Mouse (Mus musculus) midbrain, embryonic 12.5 days (tissue): ENCODE results near the gene Grwd1. TPM values are rescaled to one million over a fixed set of nuclear protein-coding genes. Genes with fewer than 3 reads are reported as not detected.
A peak's percentile ranks its signal among the peaks of the same experiment; 100 is the strongest.

ENCODE experiments used
- ATAC-seq: fragments of 200-750 bp; cut with Nextera tagmentation; 2 replicates; pipeline ENCODE4 v1.8.0; 2017; ENCODE audit warnings: low read depth, moderate TSS enrichment, moderate library complexity; ENCODE audit not compliant: low FRiP score
- H3K27ac ChIP-seq: fragments of 300-500 bp; sonication (generic); replicated peaks from 2 replicates; pipeline ENCODE4 v1.5.1; 2016; ENCODE audit warnings: mild to moderate bottlenecking
- H3K27me3 ChIP-seq: fragments of 300-500 bp; sonication (generic); 2 replicates; pipeline ENCODE4 v1.6.1; 2016; ENCODE audit warnings: mild to moderate bottlenecking
- H3K36me3 ChIP-seq: fragments of 300-500 bp; sonication (generic); 2 replicates; pipeline ENCODE4 v1.6.1; 2016
- H3K4me1 ChIP-seq: fragments of 300-500 bp; sonication (generic); 2 replicates; pipeline ENCODE4 v1.6.1; 2016
- H3K4me2 ChIP-seq: fragments of 300-500 bp; sonication (generic); replicated peaks from 2 replicates; pipeline ENCODE4 v1.6.1; 2016; ENCODE audit warnings: mild to moderate bottlenecking, moderate library complexity
- H3K4me3 ChIP-seq: fragments of 300-500 bp; sonication (generic); 2 replicates; pipeline ENCODE4 v1.5.1; 2016; ENCODE audit warnings: mild to moderate bottlenecking
- H3K9ac ChIP-seq: fragments of 300-500 bp; sonication (generic); replicated peaks from 2 replicates; pipeline ENCODE4 v1.6.1; 2016; ENCODE audit warnings: mild to moderate bottlenecking, moderate library complexity
- H3K9me3 ChIP-seq: fragments of 300-500 bp; sonication (generic); 2 replicates; pipeline ENCODE4 v1.6.1; 2016; ENCODE audit warnings: mild to moderate bottlenecking
- WGBS: fragments of 180-500 bp; shearing (Covaris S2); methylation state at CpG from one replicate; pipeline ENCODE4 v1.1.7; 2016; 5-methylcytosine and 5-hydroxymethylcytosine counted together
- polyA plus RNA-seq: library from polyadenylated mRNA; unstranded; fragments of >200 nt; fragmentation: Nextera tagmentation; extraction: Ambion mirVana; gene quantifications from 2 replicates; pipeline ENCODE4 v1.2.1, GENCODE M21; 2016

Gene Grwd1
- polyA plus RNA-seq, 1 experiment from 2014 or later: 50.2 TPM

DNA sequence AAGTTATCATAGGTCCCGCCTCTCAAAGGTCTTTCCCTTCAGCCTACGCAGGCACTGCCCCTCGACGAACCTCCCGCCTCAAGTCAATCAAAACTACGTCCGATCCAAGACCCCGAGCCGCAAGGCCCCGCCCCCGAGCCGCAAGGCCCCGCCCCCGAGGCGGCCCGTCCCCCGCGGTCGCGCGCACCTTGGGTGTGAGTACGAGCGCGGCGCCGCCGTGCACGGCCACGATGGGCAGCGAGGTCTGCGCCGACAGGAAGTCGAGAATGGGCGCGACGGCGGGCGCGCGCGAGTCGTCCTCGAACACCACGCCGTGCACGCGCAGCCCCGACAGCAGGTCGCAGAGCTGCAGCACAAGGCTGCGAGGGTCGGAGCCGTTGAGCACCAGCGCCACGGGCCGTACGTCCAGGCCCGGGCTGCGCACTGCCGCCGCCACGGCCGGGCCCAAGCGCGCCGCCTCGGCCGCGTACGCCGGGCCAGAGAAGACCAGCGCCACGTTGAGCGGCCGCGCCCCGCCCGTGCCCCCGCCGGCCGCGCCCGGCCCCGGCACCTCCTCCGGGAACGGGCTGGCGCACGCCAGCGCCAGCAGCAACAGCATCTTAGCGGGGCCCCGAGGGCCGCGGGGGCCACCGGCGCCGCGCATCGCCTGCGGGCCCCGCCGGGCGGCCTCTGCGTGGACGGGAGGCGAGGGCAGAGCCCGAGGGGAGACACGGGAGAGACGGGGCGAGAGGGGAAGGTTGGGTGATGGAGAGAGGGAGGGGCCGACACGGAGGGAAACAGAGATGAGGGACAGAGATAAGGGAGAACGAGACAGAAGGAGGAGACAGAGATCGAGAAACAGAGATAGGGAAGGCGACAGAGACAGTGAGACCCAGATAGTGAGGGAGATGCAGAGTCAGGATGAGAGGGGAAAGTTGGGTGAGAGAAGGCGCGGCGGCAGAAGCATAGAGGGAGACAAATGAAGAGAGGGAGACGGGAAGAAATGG is 35.5 kb upstream of the Grwd1 start:
- WGBS: under 1% methylated on average over 91 of the region's 117 CpGs
- peaks cover 46% of the 10 kb centered on the region for H3K4me1 ChIP-seq

DNA sequence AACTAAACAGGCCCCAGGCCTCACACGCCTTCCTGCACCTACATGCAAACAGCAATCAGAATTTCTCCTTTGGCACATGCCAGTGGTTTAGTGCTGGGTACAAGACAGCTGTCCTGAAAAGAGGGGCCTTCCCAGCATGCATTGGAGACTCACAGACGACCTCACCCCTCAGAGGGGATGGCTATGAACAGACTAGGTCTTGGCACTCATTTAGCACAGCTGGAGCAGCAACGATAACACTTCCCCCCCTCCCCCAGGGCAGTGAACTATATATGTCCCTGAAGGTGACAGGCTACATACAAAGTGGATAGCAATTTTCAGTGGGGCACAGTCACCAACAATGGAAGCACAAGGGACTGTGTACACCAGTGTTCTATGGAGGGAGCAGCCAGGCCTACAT is 33.7 kb upstream of the Grwd1 start:
- no peak overlapping the region for H3K4me3 ChIP-seq

More for the DNA sequence above, 35.5 kb upstream of the Grwd1 start:
- H3K27ac ChIP-seq: peak overlapping the region; percentile 55
- H3K9me3 ChIP-seq: no peaks in the 10 kb centered on the region
- H3K4me2 ChIP-seq: peak overlapping the region; percentile 77
- peak; percentile 72 for ATAC-seq
- peak overlapping the region; percentile 79 for H3K9ac ChIP-seq
- H3K4me3 ChIP-seq: peak overlapping the region; percentile 66
- peaks cover 66% of the 10 kb centered on the region for H3K27me3 ChIP-seq
- H3K36me3 ChIP-seq: no peaks in the 10 kb centered on the region

DNA sequence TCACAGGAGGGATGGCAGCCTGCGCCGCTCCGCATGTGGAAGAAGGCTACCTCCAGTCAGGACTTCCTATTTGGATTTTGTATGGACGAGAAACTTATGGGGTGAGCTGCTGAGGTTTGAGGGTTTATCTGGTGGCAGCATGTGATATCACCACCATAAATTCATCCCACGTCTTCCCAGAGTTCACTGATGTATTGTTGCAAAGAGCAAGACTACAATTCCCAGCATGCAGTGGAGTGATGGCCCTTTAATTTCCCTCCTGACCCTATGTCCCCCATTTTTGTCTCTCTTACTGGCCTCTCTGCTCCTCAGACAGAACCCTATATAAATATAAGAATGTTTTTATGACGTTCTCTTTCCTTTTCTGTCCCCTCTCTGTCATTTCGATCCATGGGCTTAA is 32.1 kb upstream of the Grwd1 start:
- Histone ChIP-seq H3K36me3 (no peaks in the 10 kb centered on the region), H3K4me1 (peaks cover 25% of the 10 kb centered on the region), H3K27me3 (peaks cover 50% of the 10 kb centered on the region), H3K9me3 (no peaks in the 10 kb centered on the region), H3K27ac (no peak overlapping the region), H3K4me2 (no peak overlapping the region), H3K4me3 (no peak overlapping the region), H3K9ac (no peak overlapping the region)
- no peak for ATAC-seq
- WGBS: 86% methylated on average over 7 of the region's 7 CpGs

More for the DNA sequence above, 33.7 kb upstream of the Grwd1 start:
- H3K4me2 ChIP-seq: no peak overlapping the region
- H3K27me3 ChIP-seq: peaks cover 50% of the 10 kb centered on the region
- H3K9ac ChIP-seq: no peak overlapping the region
- no peaks in the 10 kb centered on the region for H3K36me3 ChIP-seq
- no peaks in the 10 kb centered on the region for H3K9me3 ChIP-seq
- WGBS: 67% methylated on average over 3 of the region's 3 CpGs
- H3K4me1 ChIP-seq: peaks cover 37% of the 10 kb centered on the region
- no peak overlapping the region for H3K27ac ChIP-seq
- ATAC-seq: no peak

DNA sequence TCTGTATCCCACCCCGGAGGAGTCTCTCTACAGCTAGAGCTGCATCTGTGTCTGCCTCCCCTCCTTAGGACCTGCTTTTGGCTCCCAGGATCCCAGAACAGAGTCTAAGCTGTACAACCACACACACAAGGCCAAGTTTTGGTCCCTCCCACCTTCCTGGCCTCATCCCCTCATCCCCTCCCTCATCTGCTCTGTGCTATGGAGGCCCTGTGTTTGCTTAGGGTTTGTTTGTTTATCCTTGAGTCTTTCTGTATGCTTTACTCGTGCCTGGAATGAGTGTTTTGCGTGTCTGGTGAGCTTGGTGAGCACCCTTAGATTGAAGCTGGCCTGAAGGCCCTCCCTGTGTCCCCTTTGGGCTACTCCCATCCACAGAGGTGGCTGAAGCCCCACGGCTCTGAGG is 28.3 kb upstream of the Grwd1 start:
- Histone ChIP-seq H3K36me3 (no peaks in the 10 kb centered on the region), H3K9ac (no peak overlapping the region), H3K4me2 (no peak overlapping the region), H3K27me3 (peaks cover 46% of the 10 kb centered on the region), H3K4me3 (no peak overlapping the region), H3K9me3 (no peaks in the 10 kb centered on the region), H3K4me1 (peaks cover 17% of the 10 kb centered on the region), H3K27ac (no peak overlapping the region)
- no peak for ATAC-seq
- 59% methylated on average over 4 of the region's 4 CpGs for WGBS

DNA sequence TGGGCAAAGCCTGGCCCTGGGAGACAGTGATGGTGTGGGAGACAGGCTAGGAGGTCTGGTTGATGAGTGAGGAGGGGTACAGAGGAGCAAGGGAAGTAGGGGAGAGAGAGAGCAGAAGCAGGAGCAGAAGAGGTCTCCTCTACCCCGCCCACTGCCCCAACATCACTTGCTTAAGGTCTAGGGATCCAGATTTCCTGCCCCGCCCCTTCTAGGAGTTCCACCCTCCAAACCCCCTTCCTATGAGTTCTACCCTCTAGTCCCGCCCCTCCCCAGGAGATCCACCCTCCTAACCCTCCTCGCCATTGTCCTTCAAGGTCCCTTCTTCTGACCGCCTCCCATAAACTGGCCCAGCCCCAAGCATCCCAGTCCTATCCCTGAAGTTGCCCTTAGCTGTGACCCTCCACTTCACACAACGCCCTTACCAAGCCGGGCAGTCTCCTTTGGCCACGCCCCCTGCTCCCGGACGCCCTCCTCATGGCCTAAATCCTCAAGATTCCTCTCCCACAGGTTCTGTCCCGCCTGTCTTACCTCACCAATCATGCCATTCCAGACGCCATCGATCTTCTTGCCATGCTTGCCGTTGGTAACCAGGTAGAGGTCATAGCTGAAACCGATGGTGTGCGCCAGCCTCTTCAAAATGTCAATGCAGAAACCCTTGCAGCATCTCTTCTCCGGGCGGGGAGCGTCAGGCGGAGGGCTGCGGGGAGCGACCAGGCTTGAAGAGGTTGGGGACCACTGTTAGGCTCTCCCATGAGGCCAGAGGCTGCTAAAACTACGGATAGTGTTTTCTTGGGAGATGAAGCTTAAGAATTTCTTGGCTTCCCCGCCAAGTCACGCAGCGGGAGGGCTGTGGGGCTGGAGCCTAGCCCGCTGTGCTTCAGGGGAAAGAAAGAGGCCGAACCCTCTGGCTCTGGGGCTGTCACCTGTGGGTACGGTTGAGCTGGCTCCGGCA is 26.5 kb upstream of the Grwd1 start:
- H3K27me3 ChIP-seq: peaks cover 43% of the 10 kb centered on the region
- H3K27ac ChIP-seq: no peak overlapping the region
- H3K4me1 ChIP-seq: peaks cover 17% of the 10 kb centered on the region
- peak overlapping the region; percentile 32 for H3K4me3 ChIP-seq
- H3K36me3 ChIP-seq: no peaks in the 10 kb centered on the region
- H3K9ac ChIP-seq: peak overlapping the region; percentile 37
- no peaks in the 10 kb centered on the region for H3K9me3 ChIP-seq
- H3K4me2 ChIP-seq: peak overlapping the region; percentile 55
- 2% methylated on average over 30 of the region's 30 CpGs for WGBS
- peak; percentile 9; the same call in 1 of the 2 replicates for ATAC-seq

DNA sequence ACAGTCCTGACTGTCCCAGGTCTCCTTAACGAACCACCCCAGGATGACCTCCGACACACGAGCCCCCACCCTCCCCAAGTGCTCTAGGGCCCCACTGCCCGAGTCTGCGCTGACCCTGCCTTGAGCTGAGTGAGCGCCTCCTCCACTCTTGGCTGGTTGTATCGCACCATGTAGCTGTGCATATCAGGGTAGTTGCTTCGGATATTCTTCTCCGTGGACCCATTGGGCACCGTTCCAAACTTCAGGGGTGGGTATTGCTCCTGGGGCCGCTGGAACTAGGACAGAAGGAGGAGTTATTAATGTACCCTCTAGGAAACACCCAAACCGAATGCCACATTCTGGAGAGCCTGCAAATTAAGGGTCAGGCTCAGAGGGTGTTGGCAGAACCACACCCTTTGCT is 22.3 kb upstream of the Grwd1 start:
- ATAC-seq: no peak
- H3K27me3 ChIP-seq: peaks cover 26% of the 10 kb centered on the region
- H3K9me3 ChIP-seq: no peaks in the 10 kb centered on the region
- H3K36me3 ChIP-seq: no peaks in the 10 kb centered on the region
- H3K4me1 ChIP-seq: peaks cover 14% of the 10 kb centered on the region
- WGBS: 83% methylated on average over 12 of the region's 12 CpGs
- H3K4me2 ChIP-seq: no peak overlapping the region
- H3K4me3 ChIP-seq: no peak overlapping the region
- no peak overlapping the region for H3K27ac ChIP-seq
- no peak overlapping the region for H3K9ac ChIP-seq

DNA sequence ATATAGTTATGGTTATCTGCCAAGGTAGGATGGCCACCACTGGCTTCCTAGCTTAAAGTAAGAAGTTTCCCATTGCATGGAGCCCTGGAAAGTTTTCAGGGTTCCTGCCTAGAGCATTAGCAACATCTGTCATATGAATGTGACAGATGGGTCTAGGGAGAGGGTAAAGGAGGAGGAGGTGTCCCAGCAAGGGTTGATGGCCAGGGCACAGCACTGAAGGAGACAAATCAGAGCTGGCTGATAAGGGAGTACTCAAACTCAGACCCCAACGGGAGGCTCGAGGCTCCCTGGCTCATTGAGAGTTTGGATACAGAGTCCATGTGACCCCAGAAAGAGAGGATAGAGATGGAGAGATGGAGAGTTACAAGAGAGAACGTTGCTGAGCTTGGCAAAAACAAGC is 19.9 kb upstream of the Grwd1 start:
- Histone ChIP-seq H3K4me1 (peaks cover 6% of the 10 kb centered on the region), H3K36me3 (no peaks in the 10 kb centered on the region), H3K27me3 (peaks cover 4% of the 10 kb centered on the region; the same call in 1 of the 2 replicates), H3K9ac (no peak overlapping the region), H3K4me2 (no peak overlapping the region), H3K4me3 (no peak overlapping the region), H3K9me3 (no peaks in the 10 kb centered on the region), H3K27ac (no peak overlapping the region)
- no peak for ATAC-seq
- 84% methylated on average over 3 of the region's 3 CpGs for WGBS

DNA sequence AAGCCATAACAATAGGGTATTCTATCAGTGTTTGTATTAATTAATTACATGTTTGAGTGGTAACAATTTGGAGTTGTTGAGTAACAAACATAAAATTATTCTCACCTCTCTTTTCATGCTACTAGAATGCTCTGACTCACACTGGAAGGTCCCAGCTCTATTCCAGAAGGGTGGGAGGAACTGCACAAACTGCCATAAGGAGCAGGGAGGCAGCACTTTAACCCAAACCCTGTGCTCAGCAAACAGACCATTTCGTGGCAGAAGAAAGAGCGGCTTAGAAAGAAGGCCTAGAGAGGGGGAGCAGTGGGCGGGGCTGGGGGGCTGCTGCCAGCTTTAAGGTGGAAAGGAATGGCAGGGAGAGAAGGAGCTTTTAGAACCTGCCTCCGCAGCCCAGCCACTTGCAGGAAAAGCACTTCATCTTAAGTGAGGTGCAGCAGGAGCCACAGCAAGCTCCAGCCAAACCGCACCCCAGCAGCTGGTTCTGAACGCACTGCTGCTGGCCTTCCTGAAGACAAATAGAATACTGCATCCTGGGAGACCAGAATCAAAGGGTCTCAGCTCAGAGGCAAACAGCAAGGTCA is 17.8 kb upstream of the Grwd1 start:
- peaks cover 6% of the 10 kb centered on the region for H3K4me1 ChIP-seq
- 3% methylated on average over 6 of the region's 6 CpGs for WGBS
- no peak overlapping the region for H3K4me3 ChIP-seq

DNA sequence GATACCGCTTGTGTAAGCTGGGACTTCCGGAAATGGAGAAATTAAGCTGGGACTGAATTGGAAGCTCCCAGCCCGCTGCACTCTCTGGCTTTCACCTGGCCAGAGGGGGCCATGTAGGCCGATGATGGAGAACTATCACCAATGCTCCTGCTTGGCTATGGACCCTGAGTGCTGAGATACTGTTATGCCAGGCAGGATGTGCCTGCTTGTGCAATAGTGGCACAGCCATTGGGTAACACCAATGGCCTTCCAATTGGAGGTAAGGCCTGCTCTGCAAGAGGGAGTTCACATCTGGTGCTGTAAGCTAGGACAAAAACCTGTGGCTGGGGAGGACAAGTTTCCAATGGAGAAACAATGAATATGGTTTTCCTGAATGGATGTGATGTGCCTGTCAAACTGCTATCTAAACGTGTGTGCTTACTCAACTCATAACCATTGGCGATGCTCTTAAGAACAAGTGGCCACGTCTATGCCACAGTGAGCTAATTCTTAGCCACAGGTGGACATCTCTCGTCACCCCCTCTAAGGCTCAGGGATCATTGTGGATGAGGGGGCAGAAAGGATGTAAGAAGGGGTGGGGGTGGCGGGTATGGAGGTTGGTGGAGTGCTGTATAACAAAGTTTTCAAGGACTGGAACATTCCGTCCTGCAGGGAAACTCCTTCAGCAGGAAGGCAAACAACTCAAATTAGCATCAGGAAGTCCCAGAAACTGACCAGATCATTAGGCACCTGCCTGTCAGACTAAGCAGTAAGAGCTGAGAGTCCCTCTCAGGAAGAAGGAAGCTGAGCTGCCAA is 12.4 kb upstream of the Grwd1 start:
- WGBS: 85% methylated on average over 10 of the region's 10 CpGs
- Histone ChIP-seq H3K4me2 (no peak overlapping the region), H3K9me3 (no peaks in the 10 kb centered on the region), H3K4me3 (no peak overlapping the region), H3K36me3 (no peaks in the 10 kb centered on the region), H3K27ac (no peak overlapping the region), H3K9ac (no peak overlapping the region), H3K27me3 (peaks cover 31% of the 10 kb centered on the region; the same call in 1 of the 2 replicates), H3K4me1 (0 out of 2 replicates have a peak, but pooled peaks cover 2% of the 10 kb centered on the region)
- ATAC-seq: no peak

More for the DNA sequence above, 17.8 kb upstream of the Grwd1 start:
- H3K36me3 ChIP-seq: no peaks in the 10 kb centered on the region
- no peak overlapping the region for H3K4me2 ChIP-seq
- H3K27me3 ChIP-seq: peaks cover 4% of the 10 kb centered on the region; the same call in 1 of the 2 replicates
- H3K27ac ChIP-seq: no peak overlapping the region
- H3K9ac ChIP-seq: no peak overlapping the region
- ATAC-seq: no peak
- H3K9me3 ChIP-seq: no peaks in the 10 kb centered on the region

DNA sequence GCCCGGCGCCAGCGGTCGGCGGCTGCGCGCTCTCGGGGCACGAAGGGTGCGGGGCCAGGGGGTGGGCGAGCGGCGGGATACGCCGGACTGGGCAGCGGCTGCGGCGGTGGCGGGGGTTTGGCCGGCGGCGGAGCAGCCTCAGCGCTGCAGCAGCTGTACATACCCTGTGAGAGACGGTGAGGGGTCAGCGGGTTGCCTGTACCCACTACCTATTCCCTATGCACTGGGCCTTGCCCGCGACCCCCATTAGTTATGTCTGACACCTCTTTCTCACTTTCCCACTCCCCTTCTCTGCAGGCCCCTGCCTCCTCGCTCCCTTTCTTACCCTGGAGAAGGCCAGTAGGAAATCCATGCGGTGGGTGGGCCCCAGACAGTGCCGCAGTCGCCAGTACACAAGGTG is 3.2 kb upstream of the Grwd1 start:
- ATAC-seq: no peak
- peaks cover 32% of the 10 kb centered on the region for H3K4me1 ChIP-seq
- peak overlapping the region; percentile 33 for H3K4me3 ChIP-seq
- no peaks in the 10 kb centered on the region for H3K9me3 ChIP-seq
- peaks cover 66% of the 10 kb centered on the region for H3K27me3 ChIP-seq
- H3K36me3 ChIP-seq: no peaks in the 10 kb centered on the region
- H3K9ac ChIP-seq: no peak overlapping the region
- peak overlapping the region; percentile 41 for H3K4me2 ChIP-seq
- H3K27ac ChIP-seq: no peak overlapping the region
- WGBS: 5% methylated on average over 18 of the region's 31 CpGs
